Mouse (Mus musculus) testis, postnatal 10 days (tissue): Measurements from ENCODE around the gene Sprtn.

ENCODE experiments used
- DNase-seq: peaks from one replicate; pipeline ENCODE4 v3.0.0; 2021; ENCODE audit warnings: low spot score

Gene Sprtn

DNA sequence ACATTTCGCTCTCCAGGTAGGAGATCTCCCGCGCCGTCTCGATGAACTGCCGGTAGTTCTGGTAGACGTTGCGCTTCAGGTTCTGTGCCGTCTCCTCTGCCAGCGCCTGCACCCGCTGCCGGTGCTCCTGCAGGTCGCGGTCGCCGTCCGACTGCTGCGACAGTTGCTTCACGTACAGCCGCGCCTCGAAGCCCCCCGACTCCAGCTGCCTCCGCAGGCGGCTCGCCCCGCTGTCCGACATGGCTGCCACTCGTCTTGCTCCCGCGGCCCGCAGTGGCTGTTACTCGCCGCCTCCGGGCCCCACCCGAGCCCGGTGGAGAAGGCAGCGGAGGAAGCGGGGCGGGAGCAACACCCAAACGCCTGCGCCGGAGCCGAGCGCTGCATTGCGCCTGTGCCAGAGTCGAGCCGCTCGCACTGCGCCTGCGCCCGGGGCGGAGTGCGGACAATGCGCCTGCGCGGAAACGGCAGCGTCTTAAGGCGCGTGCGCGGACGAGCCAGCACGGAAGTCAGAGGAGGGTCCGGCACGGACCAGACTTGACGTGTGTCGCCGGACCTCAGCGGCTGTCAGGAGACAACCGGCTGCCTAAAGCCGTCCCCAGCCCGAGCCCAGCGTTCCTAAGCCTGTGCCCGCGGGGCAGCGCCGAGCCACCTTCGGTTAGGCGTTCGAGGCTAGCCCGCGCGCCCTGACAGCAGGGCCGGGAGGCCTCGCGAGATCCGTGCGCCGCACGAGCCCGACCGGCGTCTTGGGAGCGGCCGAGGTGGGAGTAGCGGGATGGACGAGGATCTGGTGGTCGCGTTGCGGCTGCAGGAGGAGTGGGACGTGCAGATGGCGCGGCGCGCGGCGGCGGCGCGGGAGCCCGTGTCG is at the start of gene Sprtn, which contains the start of gene Exoc8:
Sprtn (plus strand) TSS at position 501 of the 865 bp plus-strand sequence.
Exoc8 (minus strand) TSS at position 320 of the 865 bp plus-strand sequence.
- DNase-seq = peak; percentile 98

DNA sequence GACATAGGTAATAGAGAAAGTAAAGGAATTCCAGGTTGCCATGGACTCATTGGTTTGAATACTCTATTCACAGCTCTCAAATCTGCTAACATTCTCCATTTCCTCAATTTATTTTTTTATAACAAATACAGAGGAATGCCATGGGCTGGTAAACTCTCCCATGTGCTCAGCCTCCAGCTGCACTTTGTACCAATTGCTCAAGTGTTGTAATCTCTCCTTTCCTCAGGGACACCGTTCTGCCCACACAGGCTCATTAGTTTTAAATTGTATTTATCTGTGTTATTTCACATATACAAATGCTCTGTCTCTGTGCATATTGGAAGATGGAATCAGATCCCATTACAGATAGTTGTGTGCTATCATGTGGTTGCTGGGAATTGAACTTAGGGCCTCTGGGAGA is 44.2 kb upstream of the Sprtn start:
- DNase-seq = no peak

DNA sequence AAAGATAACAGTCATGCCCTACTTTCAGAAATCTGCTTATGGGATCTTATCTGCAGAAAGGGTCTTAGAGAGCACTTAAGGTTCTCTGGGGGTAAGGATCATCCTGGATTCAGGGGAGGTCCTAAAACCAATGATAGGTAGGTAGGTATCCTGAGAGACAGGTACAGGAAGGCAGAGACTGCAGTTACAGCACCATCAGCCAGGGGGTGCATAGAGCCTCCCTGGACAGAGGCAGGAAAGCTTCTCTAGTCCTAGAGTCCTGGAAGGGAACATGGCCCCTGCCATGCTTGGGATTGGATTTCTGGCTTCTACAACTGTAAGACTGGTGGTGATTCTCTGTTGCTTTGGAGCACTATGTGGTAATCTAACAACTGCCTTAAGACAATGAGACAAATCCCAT is 38.2 kb upstream of the Sprtn start:
- peak; percentile 54 for DNase-seq

DNA sequence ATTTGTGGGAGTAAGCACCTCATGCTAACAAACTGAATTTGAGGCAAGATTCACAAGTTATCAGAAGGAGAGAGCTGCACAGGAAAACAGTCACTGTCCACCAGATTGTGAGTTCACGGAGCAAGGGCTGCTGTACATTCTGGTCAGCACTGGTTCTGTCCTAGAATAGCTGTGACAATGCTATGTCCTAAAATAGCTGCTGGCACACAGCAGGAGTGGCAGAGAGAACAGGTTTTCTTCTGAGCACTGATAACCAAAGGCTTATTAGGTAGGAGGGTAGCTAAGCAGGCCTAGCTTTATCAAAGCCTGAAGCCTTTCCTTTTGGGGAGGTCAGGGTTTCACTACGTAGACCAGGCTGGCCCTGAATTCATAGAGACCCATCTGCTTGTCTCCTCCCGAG is 37.5 kb upstream of the Sprtn start:
- no peak for DNase-seq

DNA sequence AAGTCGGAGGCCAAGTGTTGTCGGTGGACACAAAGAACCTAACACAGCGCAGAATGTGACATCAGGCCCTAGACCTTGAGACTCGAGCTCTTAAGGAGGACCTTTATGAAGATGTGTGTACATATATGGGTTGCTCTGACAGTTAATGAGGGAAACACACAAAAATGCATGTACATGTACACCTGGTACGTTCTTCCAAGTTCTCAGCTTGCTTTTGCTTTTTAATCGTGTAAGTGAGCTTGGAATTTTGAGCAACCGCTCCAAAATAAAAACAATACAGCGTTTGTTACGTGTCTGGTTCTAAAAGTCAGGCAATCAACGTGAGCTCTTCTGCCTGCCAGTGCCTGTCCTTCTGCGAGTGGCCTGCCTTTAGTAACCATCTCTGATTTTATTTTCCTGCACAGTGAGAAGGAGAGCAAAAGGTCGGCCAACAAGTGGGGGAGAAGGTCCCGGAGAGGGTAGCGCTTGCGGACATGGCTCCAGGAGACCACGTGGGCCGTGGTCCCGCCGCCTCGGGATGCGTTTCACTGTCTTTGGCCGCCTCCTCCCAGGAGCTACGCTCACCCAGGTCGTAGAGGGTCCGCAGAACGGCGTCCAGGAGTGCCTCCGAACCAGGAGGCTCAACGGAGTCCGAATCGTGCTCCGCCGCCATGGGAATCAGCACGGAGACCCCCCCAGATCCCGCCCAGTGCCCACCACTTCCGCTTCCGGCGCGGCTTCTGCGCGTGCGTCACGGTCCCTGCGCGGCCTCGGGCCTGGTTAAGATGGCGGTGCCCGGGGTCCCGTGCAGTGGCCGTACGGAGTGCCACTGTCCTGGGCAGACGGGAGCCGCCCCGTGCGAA is 35.1 kb upstream of the Sprtn start, which contains the start of the genes Gnpat and 2810004N23Rik:
Gnpat (plus strand) TSS at position 713 of the 842 bp plus-strand sequence.
2810004N23Rik (minus strand) TSS at position 800 of the 842 bp plus-strand sequence.
- peak; percentile 96 for DNase-seq

DNA sequence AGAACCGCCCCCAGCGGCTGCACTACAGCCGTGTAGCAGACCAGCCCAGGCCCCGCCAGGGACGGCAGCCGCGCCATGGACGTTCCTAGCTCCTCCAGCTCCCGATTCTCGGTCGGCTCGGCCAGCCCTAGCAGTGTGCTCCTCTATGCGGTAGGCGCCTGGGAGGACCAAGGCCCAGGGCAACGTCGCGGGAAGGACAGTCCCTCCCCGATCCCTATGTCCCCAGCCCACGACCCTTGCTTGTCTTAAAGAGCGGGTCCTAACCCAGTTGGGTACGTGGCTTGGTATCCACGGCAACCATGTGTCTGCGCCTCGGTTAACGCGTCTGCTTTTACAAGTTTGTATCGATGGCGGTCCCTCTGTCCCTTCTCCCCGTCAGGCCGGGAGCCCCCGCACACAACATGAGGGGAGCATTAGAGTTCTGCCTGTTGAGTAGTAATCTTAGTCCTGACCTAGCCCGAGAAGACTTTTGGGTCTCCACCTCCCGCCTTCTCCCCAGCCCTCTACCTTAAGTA is 34.5 kb upstream of the Sprtn start:
- no peak for DNase-seq

DNA sequence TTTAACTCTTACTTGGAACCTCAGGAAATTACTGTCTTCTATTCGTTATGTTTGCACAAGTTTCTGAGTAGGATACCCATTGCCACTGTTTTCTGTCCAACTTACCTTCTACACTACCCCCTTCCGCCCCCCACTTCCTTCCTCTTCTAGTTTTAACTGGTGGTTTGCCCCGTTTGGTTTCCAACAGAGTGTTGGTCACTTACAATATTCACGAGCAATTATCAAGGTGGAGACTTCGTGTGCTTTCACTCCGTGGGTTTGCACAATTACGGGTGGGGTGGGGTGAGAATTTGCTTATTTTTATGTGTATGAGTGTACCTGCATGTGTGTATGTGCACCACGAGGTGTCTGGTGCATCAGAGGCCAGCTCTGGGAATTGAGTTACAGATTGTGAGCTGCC is 34.0 kb upstream of the Sprtn start:
- DNase-seq = no peak

DNA sequence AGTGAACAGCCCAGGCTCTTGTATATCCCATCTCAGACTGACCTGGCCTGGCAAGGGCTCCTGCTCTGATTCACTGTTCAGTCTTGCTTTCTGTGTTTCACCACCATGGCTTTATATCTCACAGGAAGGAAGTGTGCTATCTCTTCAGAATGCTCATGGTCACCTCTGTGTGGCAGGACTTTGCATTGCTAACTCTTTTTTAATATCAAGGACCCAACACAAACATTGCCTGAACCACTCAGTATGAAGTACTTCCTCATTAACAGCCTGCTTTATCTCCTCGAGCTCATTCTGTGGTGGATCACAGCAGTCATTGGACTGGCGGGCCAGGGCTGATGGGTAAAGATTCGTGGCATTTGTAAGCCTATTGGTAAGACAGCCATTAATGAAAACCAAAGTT is 31.0 kb upstream of the Sprtn start:
- DNase-seq = no peak

DNA sequence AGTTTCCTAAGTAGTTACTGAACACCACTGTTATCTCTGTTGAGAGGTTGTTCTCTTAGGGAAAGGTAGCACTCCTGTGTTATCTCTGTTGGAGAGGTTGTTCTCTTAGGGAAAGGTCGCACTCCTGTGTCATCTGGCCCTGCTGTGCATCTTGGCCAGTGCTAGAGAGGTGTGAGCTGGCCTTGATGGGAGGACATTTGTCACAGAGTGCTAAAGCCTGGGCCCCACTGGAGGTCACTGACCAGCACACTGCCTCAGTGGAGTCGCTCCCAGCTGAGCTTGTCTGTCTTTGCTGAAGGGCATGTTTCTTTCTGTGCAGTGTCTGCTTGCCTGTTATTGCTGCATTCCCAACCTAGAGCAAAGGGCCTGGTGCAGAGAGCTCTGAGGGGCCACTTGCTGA is 30.6 kb upstream of the Sprtn start:
- DNase-seq = no peak

DNA sequence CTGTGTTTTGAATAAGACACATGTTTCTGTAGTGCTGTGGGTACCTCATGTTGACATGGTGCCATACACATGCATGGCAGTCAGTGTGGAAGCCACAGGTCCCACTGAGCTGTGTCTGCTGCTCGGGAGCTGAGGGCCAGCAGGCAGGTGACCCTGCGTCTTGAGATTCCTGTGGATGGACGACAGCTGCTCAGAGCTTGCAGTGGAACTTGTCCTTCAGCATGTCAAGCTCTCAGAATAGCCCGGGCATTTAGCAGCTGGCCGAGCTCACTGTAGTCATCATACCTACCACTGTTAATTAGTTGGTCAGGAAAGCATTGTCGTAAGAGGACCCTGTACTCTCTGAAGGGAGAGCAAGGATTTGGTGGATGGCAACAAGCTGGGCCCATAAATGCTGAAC is 28.0 kb upstream of the Sprtn start:
- DNase-seq = no peak

DNA sequence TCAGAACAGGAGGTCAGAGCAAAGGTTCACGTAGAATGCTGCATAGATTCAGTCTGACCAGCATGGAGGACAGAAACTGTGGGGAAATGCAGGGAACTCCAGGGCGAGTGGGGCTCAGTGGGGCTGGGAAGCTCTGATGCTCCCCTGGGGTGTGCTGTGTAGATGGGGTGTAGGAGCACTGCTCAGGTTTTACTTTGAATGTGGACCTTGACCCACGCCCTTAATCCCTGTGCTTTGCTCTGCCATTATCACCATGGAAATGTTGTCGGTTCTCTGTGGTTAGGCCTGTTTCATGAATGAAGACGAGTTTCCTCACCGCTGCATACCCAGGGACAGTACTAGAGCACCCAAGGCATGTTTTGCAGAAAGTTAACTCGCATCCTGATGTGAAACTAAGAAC is 26.2 kb upstream of the Sprtn start:
- no peak for DNase-seq

DNA sequence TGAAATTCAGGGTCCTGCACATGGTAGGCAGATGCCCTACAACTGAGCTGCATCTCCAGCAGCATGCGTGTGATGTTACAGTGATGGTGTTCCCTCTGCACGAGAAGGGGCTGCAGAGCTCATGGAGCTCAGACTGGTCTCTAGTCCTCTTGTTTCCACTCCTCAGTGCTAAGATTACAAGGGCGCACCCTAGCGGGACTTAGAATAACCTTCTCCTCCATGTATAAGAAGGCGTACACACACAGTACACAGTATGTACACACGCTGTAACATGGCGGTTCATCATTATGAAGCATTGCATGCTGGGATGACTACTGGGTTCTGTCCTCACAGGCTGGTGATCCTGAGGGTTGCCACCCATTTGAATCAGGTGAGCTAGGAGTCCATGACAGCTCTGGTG is 25.6 kb upstream of the Sprtn start:
- no peak for DNase-seq

DNA sequence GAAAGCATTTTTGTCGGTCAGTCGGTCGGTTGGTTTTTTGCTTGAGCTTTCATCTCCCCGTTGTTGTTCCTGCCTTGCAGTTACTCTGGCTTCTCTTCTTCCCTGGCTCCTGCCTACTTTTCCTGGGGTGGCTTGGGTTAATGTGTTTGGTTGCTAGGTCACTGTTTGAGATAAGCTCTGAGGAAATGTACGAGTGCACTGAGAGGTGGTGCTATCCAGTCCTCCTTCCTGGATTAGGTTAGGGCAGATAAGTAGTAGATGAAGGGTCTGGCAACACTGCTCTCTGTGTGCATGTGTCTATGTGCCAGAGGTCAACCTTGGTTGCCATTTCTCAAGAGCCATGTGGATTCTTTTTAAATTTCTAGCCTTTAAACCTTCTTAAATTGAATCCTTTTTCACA is 25.0 kb upstream of the Sprtn start:
- DNase-seq = no peak

DNA sequence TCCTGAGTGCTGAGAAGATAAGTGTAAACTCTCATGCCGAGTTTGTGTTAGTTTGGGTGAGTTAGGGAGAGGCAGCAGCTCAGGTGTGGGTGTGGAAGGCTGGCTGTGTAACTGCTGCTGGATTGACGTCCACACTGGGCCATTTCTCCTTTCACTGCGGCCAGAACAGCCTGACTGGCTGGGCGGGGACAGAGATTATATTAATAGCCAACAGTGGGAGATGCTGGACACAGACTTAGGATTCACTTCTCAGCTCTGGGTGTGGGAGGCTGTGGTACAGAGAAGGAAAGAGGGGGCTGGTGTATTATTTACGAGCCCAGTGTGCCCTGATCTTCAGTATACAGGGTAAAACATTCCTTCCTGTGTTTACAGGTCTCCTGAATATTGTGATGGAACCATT is 19.5 kb upstream of the Sprtn start:
- no peak for DNase-seq

DNA sequence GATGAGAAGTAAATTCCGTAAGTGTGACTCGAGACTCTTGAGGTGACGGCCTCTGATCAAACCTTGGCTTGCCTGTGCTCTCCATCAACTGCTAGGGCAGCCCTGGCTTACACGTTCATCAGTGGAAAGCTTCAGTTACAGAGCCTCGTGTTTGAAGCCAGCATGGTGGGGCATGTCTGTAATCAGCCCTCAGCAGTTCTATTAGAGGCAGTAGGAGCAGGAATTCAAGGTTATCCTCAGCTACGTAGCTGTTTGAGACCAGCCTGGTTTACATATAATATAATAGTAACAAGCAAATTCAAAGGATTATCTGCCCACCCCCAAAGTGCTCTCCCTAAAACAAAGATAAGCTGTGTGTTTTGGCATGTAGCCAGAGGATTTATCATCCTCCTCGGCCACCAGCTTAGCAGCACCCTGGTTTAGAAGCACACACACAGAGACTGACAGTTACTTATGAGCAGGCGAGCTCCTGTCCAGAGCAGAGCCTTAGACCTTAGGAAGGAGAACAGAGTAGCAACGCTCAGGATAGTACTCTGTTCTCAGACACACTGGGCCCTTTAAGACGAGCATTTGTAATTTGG is 18.6 kb upstream of the Sprtn start:
- DNase-seq = no peak

DNA sequence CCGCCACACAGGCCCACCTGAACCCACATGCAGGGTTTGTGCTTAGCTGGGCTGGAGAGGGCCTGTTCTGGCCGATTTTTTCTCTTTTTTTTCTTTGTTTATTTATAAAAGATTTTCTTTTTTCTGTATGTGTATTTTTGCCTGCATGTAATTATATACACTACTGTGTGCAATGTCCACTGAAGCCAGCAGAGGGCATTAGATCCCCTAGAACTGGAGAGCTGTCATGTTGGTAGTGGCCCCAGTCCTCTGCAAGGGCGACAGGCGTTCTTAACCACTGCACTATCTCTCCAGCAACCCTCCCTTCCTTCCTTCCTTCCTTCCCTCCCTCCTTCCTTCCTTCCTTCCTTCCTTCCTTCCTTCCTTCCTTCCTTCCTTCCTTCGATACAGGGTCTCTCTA is 9.3 kb upstream of the Sprtn start:
- DNase-seq = no peak

DNA sequence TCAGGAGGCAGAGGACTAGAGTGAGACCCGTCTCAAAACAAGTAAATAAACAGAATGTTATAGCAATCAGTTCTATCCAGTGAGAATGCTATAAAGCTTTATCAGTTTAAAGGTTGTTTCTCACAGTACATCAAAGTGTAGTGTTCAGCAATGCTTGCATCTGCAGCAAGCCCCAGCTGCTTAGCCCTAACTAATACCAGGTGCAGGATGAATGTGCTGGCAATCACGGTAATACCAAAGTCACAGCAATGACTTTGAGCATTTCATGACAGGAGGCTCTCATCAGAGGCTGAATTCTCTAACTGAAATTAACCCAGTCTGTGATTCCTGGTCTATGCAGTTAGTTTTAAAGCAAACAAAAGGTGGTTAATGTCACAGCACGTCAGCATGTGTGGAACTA is 5.1 kb upstream of the Sprtn start:
- DNase-seq = no peak

DNA sequence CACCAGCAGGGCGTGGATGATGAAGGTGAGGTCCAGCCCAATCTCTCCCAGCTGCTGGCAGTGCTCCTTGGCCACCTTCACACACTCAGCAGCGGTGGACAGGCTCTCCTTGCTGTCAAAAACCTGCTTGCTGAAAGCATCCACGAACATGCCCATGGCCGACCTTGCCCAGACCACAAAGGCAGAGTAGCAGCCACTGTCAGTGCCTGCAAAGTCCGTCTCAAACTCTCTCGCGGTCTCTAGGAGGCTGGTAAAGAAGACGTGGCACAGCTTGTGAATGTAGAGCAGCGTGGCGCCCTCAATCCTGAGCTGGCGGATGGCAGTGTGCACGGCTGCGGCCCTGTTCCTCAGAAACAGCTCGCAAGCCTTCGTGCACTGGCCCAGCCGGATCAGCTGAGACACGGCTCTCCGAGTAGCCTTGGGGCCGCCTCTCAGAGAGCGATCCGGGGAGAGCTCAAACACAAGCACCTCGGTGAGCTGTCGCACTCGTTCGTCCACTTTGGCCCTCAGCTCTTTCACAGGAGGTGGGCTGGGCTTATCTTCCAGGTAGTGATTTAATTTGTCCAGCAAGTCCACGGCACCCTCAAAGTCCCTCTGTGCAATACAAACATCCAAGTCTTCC is 1.6 kb upstream of the Sprtn start:
- DNase-seq = no peak

DNA sequence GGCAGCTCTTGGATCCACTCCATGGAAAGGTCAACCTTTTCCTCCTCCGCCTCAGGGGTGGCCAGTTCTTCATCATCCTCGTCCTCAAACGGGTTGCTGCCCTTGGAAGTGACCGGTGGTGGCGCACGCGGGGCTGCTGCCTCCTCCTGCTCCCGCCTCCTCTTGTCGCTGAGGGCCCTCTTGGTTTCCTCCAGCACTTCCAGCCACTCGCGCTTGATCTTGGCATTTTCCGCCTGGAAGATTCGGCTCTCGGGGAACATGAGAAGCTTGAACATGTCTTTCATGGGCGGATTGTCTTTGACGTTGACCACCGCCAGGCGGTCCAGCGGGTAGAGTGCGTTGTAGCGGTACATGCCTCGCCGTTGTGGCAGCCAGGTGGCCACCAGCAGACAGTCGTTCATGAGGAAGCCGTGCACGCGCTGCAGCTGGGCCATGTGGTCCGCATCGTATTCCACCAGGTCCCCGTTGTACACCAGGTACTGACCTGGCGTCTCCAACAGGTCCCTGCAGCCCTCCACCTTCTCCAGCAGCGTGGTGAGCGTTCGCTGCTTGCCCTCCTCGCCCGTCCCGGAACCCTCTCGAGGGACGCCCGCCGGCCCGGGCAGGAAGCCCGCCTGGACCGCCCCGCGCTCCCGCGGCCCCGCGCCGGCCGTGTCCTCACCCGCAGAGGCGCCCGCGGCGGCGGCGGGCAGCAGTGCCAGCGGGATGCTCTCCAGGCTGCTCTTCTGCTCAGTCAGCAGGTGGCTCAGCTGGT is 877 bp upstream of the Sprtn start:
- peak; percentile 82 for DNase-seq

DNA sequence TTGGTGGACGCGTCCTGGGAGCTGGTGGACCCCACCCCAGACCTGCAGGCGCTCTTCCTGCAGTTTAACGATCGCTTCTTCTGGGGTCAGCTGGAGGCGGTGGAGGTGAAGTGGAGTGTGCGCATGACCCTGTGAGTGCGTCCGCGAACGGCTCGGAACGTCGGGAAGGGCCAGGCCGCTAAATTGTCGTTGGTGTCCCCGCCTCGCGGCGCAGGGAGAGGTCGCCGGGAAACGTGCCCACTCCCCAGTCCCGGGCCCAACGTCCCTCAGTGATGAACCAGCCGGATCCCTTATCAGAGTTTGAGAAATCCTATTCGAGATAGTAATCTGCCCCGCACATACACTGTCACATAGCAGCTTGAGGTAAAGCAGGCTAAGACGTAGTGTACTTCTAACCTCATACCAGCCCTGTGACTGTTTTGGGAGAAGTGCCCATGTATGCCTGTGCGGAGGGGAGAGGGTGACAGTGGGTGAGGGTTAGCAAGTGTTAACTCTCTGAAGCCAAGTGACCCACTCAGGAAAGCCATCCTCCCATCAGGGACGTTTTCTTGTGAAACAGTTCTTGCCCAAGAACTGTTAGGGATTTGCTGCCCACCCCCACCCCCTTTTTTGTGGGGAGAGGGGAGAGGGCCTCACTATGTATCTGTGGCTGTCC is 692 bp downstream of the Sprtn start:
- peak; percentile 60 for DNase-seq

DNA sequence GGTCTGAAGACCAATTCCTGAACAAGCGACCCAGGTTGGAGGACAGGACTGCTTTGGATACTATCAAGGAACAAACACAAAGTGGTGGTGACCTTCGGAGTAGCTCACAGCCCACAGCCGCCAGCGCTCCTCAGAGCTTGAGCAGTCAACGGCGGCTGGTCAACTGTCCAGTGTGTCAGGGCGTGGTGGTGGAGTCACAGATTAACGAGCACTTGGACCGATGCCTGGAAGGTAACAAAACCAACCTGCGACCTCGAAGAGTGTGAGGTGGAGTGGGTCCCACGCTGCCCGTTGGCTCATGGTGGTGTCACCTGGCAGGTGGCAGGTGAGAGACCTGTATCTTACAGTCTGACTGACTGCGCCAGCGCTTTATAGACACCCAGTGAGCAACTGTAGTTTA is 5.5 kb downstream of the Sprtn start:
- no peak for DNase-seq
